Mouse (Mus musculus) layer of hippocampus, adult 18-20 months (tissue): ENCODE measurements around the gene Ankub1. TPM values are rescaled to one million over a fixed set of nuclear protein-coding genes. Genes with fewer than 3 reads are reported as not detected.

Experiments
- DNase-seq, 2 experiments: peaks; one replicate each; pipeline ENCODE4 v3.0.0; 2022; ENCODE audit warnings: low spot score in 2 of 2
- microRNA-seq, 2 experiments: library from miRNA; unstranded; fragments of <30 nt; microRNA quantifications; one replicate each; pipeline ENCODE4 v1.2.0; 2021
- total RNA-seq, 2 experiments: library from RNA; stranded (reverse); gene quantifications; 2 replicates each; pipeline ENCODE4 v1.2.3; 2021

The Ankub1 gene
- total RNA-seq, 2 experiments from 2014 or later: 2.7 to 3.9 TPM

GRCm38 (mm10) chr3:57651231-57651864, 41.3 kb downstream of the Ankub1 start, which contains the start of gene Commd2:
Gene Commd2 (minus strand): TSS chr3:57651715.
- DNase-seq: peak; percentile 85 to 92

- DNase-seq: no peak
These were observed 49.4 kb downstream of the Ankub1 start for GRCm38 (mm10) chr3:57643191-57643590.

GRCm38 (mm10) chr3:57637596-57637995, 55.0 kb downstream of the Ankub1 start:
- no peak for DNase-seq

- peak in 1 of 2 experiments; percentile 37 for DNase-seq
These were observed 57.7 kb downstream of the Ankub1 start for GRCm38 (mm10) chr3:57634763-57635487.

- no peak for DNase-seq
These were observed 65.6 kb downstream of the Ankub1 start for GRCm38 (mm10) chr3:57626954-57627513.

- peak; percentile 31 to 81 for DNase-seq
These were observed 67.2 kb downstream of the Ankub1 start for GRCm38 (mm10) chr3:57625275-57625997.

GRCm38 (mm10) chr3:57619718-57620117, 72.9 kb downstream of the Ankub1 start:
- peak in 1 of 2 experiments; percentile 4 for DNase-seq

- no peak for DNase-seq
These were observed 76.9 kb downstream of the Ankub1 start for GRCm38 (mm10) chr3:57615652-57616051.

GRCm38 (mm10) chr3:57612430-57612997, 80.1 kb downstream of the Ankub1 start:
- DNase-seq: no peak

GRCm38 (mm10) chr3:57611776-57612175, 80.8 kb downstream of the Ankub1 start:
- no peak for DNase-seq

Small RNA genes lying within 50 kb of the gene (microRNA-seq; reads per million reads assigned to microRNA genes)
- 0 reads per million in 2 experiments for gene Mir6377

Other genes starting within 250 kb of the Ankub1 start
- 10 to 100 TPM; 13.3 to 14.4 TPM for gene Wwtr1, start 116.9 kb downstream of the Ankub1 start, total RNA-seq
- 10 to 100 TPM; 21.0 to 23.9 TPM for gene Commd2, start 41.1 kb downstream of the Ankub1 start, total RNA-seq
- gene Rnf13, start 43.3 kb upstream of the Ankub1 start, total RNA-seq: 100 to 1,000 TPM in 1 of 2 experiments, 10 to 100 TPM in 1; 92.0 to 112 TPM
- gene Pfn2, start 155.3 kb upstream of the Ankub1 start, total RNA-seq: 100 to 1,000 TPM; 528 to 568 TPM